Mouse (Mus musculus) kidney, embryonic 15.5 days (tissue): Measurements from ENCODE around the gene Aif1. TPM values are rescaled to one million over a fixed set of nuclear protein-coding genes. Genes with fewer than 3 reads are reported as not detected.

Source experiments
- ATAC-seq: fragments of 200-750 bp; cut with Nextera tagmentation; replicated peaks from 2 replicates; pipeline ENCODE4 v1.8.0; 2017; ENCODE audit warnings: moderate TSS enrichment; ENCODE audit not compliant: low FRiP score
- H3K27ac ChIP-seq: fragments of 300-500 bp; sonication (generic); 2 replicates; pipeline ENCODE4 v1.5.1; 2015; ENCODE audit warnings: mild to moderate bottlenecking, inconsistent platforms
- H3K27me3 ChIP-seq: fragments of 300-500 bp; sonication (generic); 2 replicates; pipeline ENCODE4 v1.6.1; 2015; ENCODE audit warnings: inconsistent platforms
- H3K36me3 ChIP-seq: fragments of 300-500 bp; sonication (generic); 2 replicates; pipeline ENCODE4 v1.6.1; 2015; ENCODE audit warnings: inconsistent platforms
- H3K4me1 ChIP-seq: fragments of 300-500 bp; sonication (generic); 2 replicates; pipeline ENCODE4 v1.6.1; 2015; ENCODE audit warnings: inconsistent platforms
- H3K4me2 ChIP-seq: fragments of 300-500 bp; sonication (generic); 2 replicates; pipeline ENCODE4 v1.6.1; 2015; ENCODE audit warnings: moderate library complexity, mild to moderate bottlenecking, inconsistent platforms
- H3K4me3 ChIP-seq: fragments of 300-500 bp; sonication (generic); replicated peaks from 2 replicates; pipeline ENCODE4 v1.5.1; 2015; ENCODE audit warnings: mild to moderate bottlenecking, inconsistent platforms
- H3K9ac ChIP-seq: fragments of 300-500 bp; sonication (generic); 2 replicates; pipeline ENCODE4 v1.6.1; 2015; ENCODE audit warnings: mild to moderate bottlenecking, inconsistent platforms
- H3K9me3 ChIP-seq: fragments of 300-500 bp; sonication (generic); replicated peaks from 2 replicates; pipeline ENCODE4 v1.6.1; 2016; ENCODE audit warnings: inconsistent platforms
- WGBS: fragments of 180-500 bp; shearing (Covaris S2); methylation state at CpG from one replicate; pipeline ENCODE4 v1.1.7; 2015; ENCODE audit warnings: mixed read lengths; 5-methylcytosine and 5-hydroxymethylcytosine counted together
- polyA plus RNA-seq: library from polyadenylated mRNA; unstranded; fragments of >200 nt; fragmentation: Nextera tagmentation; extraction: Ambion mirVana; gene quantifications from 2 replicates; pipeline ENCODE4 v1.2.1, GENCODE M21; 2015

Aif1 gene
- polyA plus RNA-seq, 1 experiment from 2014 or later, result 9.2 TPM

GRCm38 (mm10) chr17:35204494-35205379 is 28.9 kb upstream of the Aif1 start, which contains the start of gene Lta:
Gene Lta, minus strand, starts transcription at chr17:35205351.
- Histone ChIP-seq H3K9me3 (no peaks in the 10 kb centered on the region), H3K4me1 (peaks cover 10% of the 10 kb centered on the region), H3K27ac (no peak within 1 kb of the TSS), H3K36me3 (no peaks in the 10 kb centered on the region), H3K4me3 (no peak within 1 kb of the TSS), H3K27me3 (peaks cover 53% of the 10 kb centered on the region), H3K4me2 (no peak within 1 kb of the TSS), H3K9ac (no peak within 1 kb of the TSS)
- no peak for ATAC-seq
- WGBS, result 38% methylated on average over 20 of the region's 20 CpGs

GRCm38 (mm10) chr17:35202442-35202841 is 26.6 kb upstream of the Aif1 start:
- no peaks in the 10 kb centered on the region for H3K9me3 ChIP-seq
- ATAC-seq, result no peak
- H3K4me1 ChIP-seq, result peaks cover 10% of the 10 kb centered on the region
- H3K4me3 ChIP-seq, result no peak overlapping the region
- no peak overlapping the region for H3K27ac ChIP-seq
- 78% methylated on average over 4 of the region's 4 CpGs for WGBS
- H3K9ac ChIP-seq, result no peak overlapping the region
- no peak overlapping the region for H3K4me2 ChIP-seq
- peaks cover 66% of the 10 kb centered on the region for H3K27me3 ChIP-seq
- no peaks in the 10 kb centered on the region for H3K36me3 ChIP-seq

GRCm38 (mm10) chr17:35201787-35202186 is 25.9 kb upstream of the Aif1 start, which contains the start of gene Tnf:
Gene Tnf, minus strand, starts transcription at chr17:35202007.
- H3K27ac ChIP-seq, result no peak within 1 kb of the TSS
- 0 out of 2 replicates have a peak within 1 kb of the TSS, but pooled peaks have one; percentile 4 for H3K4me3 ChIP-seq
- H3K36me3 ChIP-seq, result no peaks in the 10 kb centered on the region
- peak within 1 kb of the TSS; percentile 35 for H3K4me2 ChIP-seq
- no peak within 1 kb of the TSS for H3K9ac ChIP-seq
- no peaks in the 10 kb centered on the region for H3K9me3 ChIP-seq
- H3K27me3 ChIP-seq, result peaks cover 70% of the 10 kb centered on the region
- 29% methylated on average over 13 of the region's 13 CpGs for WGBS
- H3K4me1 ChIP-seq, result peaks cover 10% of the 10 kb centered on the region
- ATAC-seq, result no peak

- Histone ChIP-seq H3K4me1 (peaks cover 12% of the 10 kb centered on the region), H3K9me3 (no peaks in the 10 kb centered on the region), H3K27me3 (peaks cover 77% of the 10 kb centered on the region), H3K4me2 (no peak overlapping the region), H3K4me3 (no peak overlapping the region), H3K27ac (no peak overlapping the region), H3K9ac (no peak overlapping the region), H3K36me3 (no peaks in the 10 kb centered on the region)
- ATAC-seq, result no peak
- 62% methylated on average over 11 of the region's 11 CpGs for WGBS
These were observed 25.3 kb upstream of the Aif1 start for GRCm38 (mm10) chr17:35201128-35201527.

- WGBS, result 89% methylated on average over 11 of the region's 11 CpGs
- H3K9ac ChIP-seq, result no peak overlapping the region
- ATAC-seq, result no peak
- H3K4me2 ChIP-seq, result no peak overlapping the region
- H3K9me3 ChIP-seq, result no peaks in the 10 kb centered on the region
- peaks cover 19% of the 10 kb centered on the region for H3K4me1 ChIP-seq
- H3K36me3 ChIP-seq, result no peaks in the 10 kb centered on the region
- H3K27ac ChIP-seq, result no peak overlapping the region
- peaks cover 83% of the 10 kb centered on the region for H3K27me3 ChIP-seq
- no peak overlapping the region for H3K4me3 ChIP-seq
These were observed 24.5 kb upstream of the Aif1 start for GRCm38 (mm10) chr17:35200398-35200797.

GRCm38 (mm10) chr17:35198946-35199345 is 23.1 kb upstream of the Aif1 start:
- H3K4me2 ChIP-seq, result no peak overlapping the region
- H3K36me3 ChIP-seq, result no peaks in the 10 kb centered on the region
- peaks cover 26% of the 10 kb centered on the region for H3K4me1 ChIP-seq
- no peak overlapping the region for H3K9ac ChIP-seq
- H3K4me3 ChIP-seq, result no peak overlapping the region
- H3K9me3 ChIP-seq, result no peaks in the 10 kb centered on the region
- peaks cover 88% of the 10 kb centered on the region for H3K27me3 ChIP-seq
- ATAC-seq, result no peak
- 31% methylated on average over 8 of the region's 8 CpGs for WGBS
- H3K27ac ChIP-seq, result no peak overlapping the region

- no peak for ATAC-seq
- Histone ChIP-seq H3K4me2 (no peak overlapping the region), H3K36me3 (no peaks in the 10 kb centered on the region), H3K9ac (no peak overlapping the region), H3K27ac (no peak overlapping the region), H3K4me3 (no peak overlapping the region), H3K9me3 (no peaks in the 10 kb centered on the region), H3K4me1 (peaks cover 26% of the 10 kb centered on the region), H3K27me3 (peaks cover 87% of the 10 kb centered on the region)
- WGBS, result 71% methylated on average over 7 of the region's 7 CpGs
These were observed 22.2 kb upstream of the Aif1 start for GRCm38 (mm10) chr17:35198029-35198428.

- H3K27me3 ChIP-seq, result peaks cover 78% of the 10 kb centered on the region
- no peak for ATAC-seq
- 46% methylated on average over 6 of the region's 6 CpGs for WGBS
- peaks cover 26% of the 10 kb centered on the region for H3K4me1 ChIP-seq
- H3K4me3 ChIP-seq, result no peak overlapping the region
- no peak overlapping the region for H3K4me2 ChIP-seq
- H3K27ac ChIP-seq, result no peak overlapping the region
- no peaks in the 10 kb centered on the region for H3K36me3 ChIP-seq
- no peaks in the 10 kb centered on the region for H3K9me3 ChIP-seq
- no peak overlapping the region for H3K9ac ChIP-seq
These were observed 21.3 kb upstream of the Aif1 start for GRCm38 (mm10) chr17:35197126-35197525.

GRCm38 (mm10) chr17:35196321-35196641 is 20.4 kb upstream of the Aif1 start:
- Histone ChIP-seq H3K9ac (no peak overlapping the region), H3K4me1 (peaks cover 22% of the 10 kb centered on the region), H3K36me3 (no peaks in the 10 kb centered on the region), H3K9me3 (no peaks in the 10 kb centered on the region), H3K27ac (no peak overlapping the region), H3K27me3 (peaks cover 70% of the 10 kb centered on the region), H3K4me2 (peak overlapping the region; percentile 83), H3K4me3 (peak overlapping the region; percentile 49)
- 0 out of 2 replicates have a peak, but pooled peaks have one; percentile 31 for ATAC-seq
- WGBS, result 29% methylated on average over 9 of the region's 9 CpGs

- Histone ChIP-seq H3K4me2 (peak overlapping the region; percentile 83), H3K4me3 (peak overlapping the region; percentile 49), H3K27me3 (peaks cover 65% of the 10 kb centered on the region), H3K9me3 (no peaks in the 10 kb centered on the region), H3K4me1 (peaks cover 22% of the 10 kb centered on the region), H3K9ac (peak overlapping the region; percentile 37), H3K27ac (no peak overlapping the region), H3K36me3 (no peaks in the 10 kb centered on the region)
- ATAC-seq, result peak; percentile 81
- 1% methylated on average over 66 of the region's 66 CpGs for WGBS
These were observed 19.9 kb upstream of the Aif1 start for GRCm38 (mm10) chr17:35195631-35196320.

GRCm38 (mm10) chr17:35194844-35195630 is 19.2 kb upstream of the Aif1 start:
- Histone ChIP-seq H3K36me3 (no peaks in the 10 kb centered on the region), H3K4me2 (peak overlapping the region; percentile 83), H3K27ac (no peak overlapping the region), H3K9ac (peak overlapping the region; percentile 37; the same call in 1 of the 2 replicates), H3K4me3 (peak overlapping the region; percentile 49), H3K9me3 (no peaks in the 10 kb centered on the region), H3K27me3 (peaks cover 57% of the 10 kb centered on the region), H3K4me1 (peaks cover 22% of the 10 kb centered on the region)
- peak; percentile 53 for ATAC-seq
- WGBS, result 43% methylated on average over 19 of the region's 19 CpGs
